Mouse (Mus musculus) thymus, adult 2 months (tissue): ENCODE results near the gene Adm. TPM values are rescaled to one million over a fixed set of nuclear protein-coding genes. Genes with fewer than 3 reads are reported as not detected.

ENCODE experiments used
- DNase-seq: peaks from one replicate; pipeline ENCODE4 v3.0.0; 2021
- H3K27ac ChIP-seq: fragments of 200-500 bp; 2 replicates; pipeline ENCODE4 v1.5.1; 2012; ENCODE audit warnings: low read length, control low read depth; ENCODE audit not compliant: control insufficient read depth, insufficient read depth
- H3K27me3 ChIP-seq: fragments of 200-500 bp; 2 replicates; pipeline ENCODE4 v1.6.1; 2012; ENCODE audit warnings: mild to moderate bottlenecking, low read length, moderate library complexity, mixed read lengths; ENCODE audit not compliant: control insufficient read depth, insufficient read depth
- H3K36me3 ChIP-seq: fragments of 200-500 bp; 2 replicates; pipeline ENCODE4 v1.6.1; 2012; ENCODE audit warnings: mild to moderate bottlenecking, low read length, moderate library complexity; ENCODE audit not compliant: control insufficient read depth, insufficient read depth
- H3K4me1 ChIP-seq: fragments of 200-500 bp; replicated peaks from 2 replicates; pipeline ENCODE4 v1.6.1; 2012; ENCODE audit warnings: low read length; ENCODE audit not compliant: control insufficient read depth, insufficient read depth
- H3K4me3 ChIP-seq: fragments of 200-500 bp; 2 replicates; pipeline ENCODE4 v1.5.1; 2012; ENCODE audit warnings: mild to moderate bottlenecking, low read length, control low read depth, moderate library complexity; ENCODE audit not compliant: control insufficient read depth, insufficient read depth
- CTCF ChIP-seq: fragments of 200-500 bp; IDR thresholded peaks from 2 replicates; pipeline ENCODE4 v1.5.1; 2012; ENCODE audit warnings: mild to moderate bottlenecking, control low read depth, low read length, moderate library complexity, borderline replicate concordance; ENCODE audit not compliant: control insufficient read depth, poor library complexity, insufficient read depth; ENCODE audit errors: extremely low read depth
- POLR2A ChIP-seq: fragments of 200-500 bp; IDR thresholded peaks from 2 replicates; pipeline ENCODE4 v1.6.1; 2012; ENCODE audit warnings: mild to moderate bottlenecking, low read length, control low read depth, moderate library complexity; ENCODE audit not compliant: control insufficient read depth, poor library complexity, insufficient read depth; ENCODE audit errors: extremely low read depth
- WGBS: fragments of 180-500 bp; shearing (Covaris S2); methylation state at CpG from one replicate; pipeline ENCODE4 v1.1.7; 2018; 5-methylcytosine and 5-hydroxymethylcytosine counted together
- polyA plus RNA-seq: library from polyadenylated mRNA; depleted of rRNA; stranded (reverse); fragments of >200 nt; gene quantifications from 2 replicates; pipeline ENCODE4 v1.2.3, GENCODE M21; 2012

Adm gene
- polyA plus RNA-seq, 1 experiment: 14.1 TPM

- no peak for DNase-seq
- H3K4me3 ChIP-seq: peak overlapping the region; percentile 19
- no peaks in the 10 kb centered on the region for H3K36me3 ChIP-seq
- no peak overlapping the region for H3K27ac ChIP-seq
- TF ChIP-seq POLR2A (no peak), CTCF (no peak)
- peaks cover 49% of the 10 kb centered on the region for H3K27me3 ChIP-seq
- H3K4me1 ChIP-seq: peaks cover 23% of the 10 kb centered on the region
- 6% methylated on average over 11 of the region's 11 CpGs for WGBS
These were observed 776 bp downstream of the Adm start for GRCm38 (mm10) chr7:110628273-110628600.

- H3K4me1 ChIP-seq: peaks cover 23% of the 10 kb centered on the region
- H3K27ac ChIP-seq: no peak overlapping the region; the same call in 1 of the 2 replicates
- no peaks in the 10 kb centered on the region for H3K36me3 ChIP-seq
- no peak for DNase-seq
- peaks cover 47% of the 10 kb centered on the region for H3K27me3 ChIP-seq
- 5% methylated on average over 33 of the region's 33 CpGs for WGBS
- TF ChIP-seq POLR2A (no peak), CTCF (no peak)
- peak overlapping the region; percentile 19 for H3K4me3 ChIP-seq
These were observed 1.3 kb downstream of the Adm start for GRCm38 (mm10) chr7:110628611-110629354.

- H3K36me3 ChIP-seq: no peaks in the 10 kb centered on the region
- TF ChIP-seq CTCF: peak; percentile 89
- no peak for TF ChIP-seq POLR2A
- WGBS: 5% methylated on average over 36 of the region's 36 CpGs
- H3K4me3 ChIP-seq: no peak overlapping the region
- peaks cover 38% of the 10 kb centered on the region for H3K27me3 ChIP-seq
- DNase-seq: peak; percentile 74
- H3K4me1 ChIP-seq: peaks cover 19% of the 10 kb centered on the region
- H3K27ac ChIP-seq: no peak overlapping the region
These were observed 2.6 kb downstream of the Adm start for GRCm38 (mm10) chr7:110629892-110630666.

- no peaks in the 10 kb centered on the region for H3K36me3 ChIP-seq
- H3K4me3 ChIP-seq: no peak overlapping the region
- H3K4me1 ChIP-seq: peaks cover 8% of the 10 kb centered on the region; the same call in 1 of the 2 replicates
- WGBS: 10% methylated on average over 16 of the region's 16 CpGs
- TF ChIP-seq CTCF (no peak), POLR2A (no peak)
- peaks cover 28% of the 10 kb centered on the region for H3K27me3 ChIP-seq
- no peak overlapping the region for H3K27ac ChIP-seq
- DNase-seq: no peak
These were observed 3.9 kb downstream of the Adm start for GRCm38 (mm10) chr7:110631136-110631888.

- 87% methylated on average over 3 of the region's 3 CpGs for WGBS
- Histone ChIP-seq H3K27me3 (peaks cover 4% of the 10 kb centered on the region; the same call in 1 of the 2 replicates), H3K4me3 (no peak overlapping the region), H3K27ac (no peak overlapping the region), H3K36me3 (no peaks in the 10 kb centered on the region), H3K4me1 (no peaks in the 10 kb centered on the region)
- DNase-seq: no peak
- no peak for TF ChIP-seq CTCF
- no peak for TF ChIP-seq POLR2A
These were observed 8.5 kb downstream of the Adm start for GRCm38 (mm10) chr7:110635929-110636328.

GRCm38 (mm10) chr7:110636559-110636958, 9.1 kb downstream of the Adm start:
- H3K27me3 ChIP-seq: no peaks in the 10 kb centered on the region; the same call in 1 of the 2 replicates
- TF ChIP-seq POLR2A (no peak), CTCF (no peak)
- H3K36me3 ChIP-seq: no peaks in the 10 kb centered on the region
- WGBS: 59% methylated on average over 1 of the region's 1 CpGs
- no peak for DNase-seq
- H3K4me3 ChIP-seq: no peak overlapping the region
- H3K4me1 ChIP-seq: no peaks in the 10 kb centered on the region
- H3K27ac ChIP-seq: no peak overlapping the region
